Mouse (Mus musculus) liver, embryonic 14.5 days (tissue): ENCODE data around the gene Csrnp3.

Experiments used
- CTCF ChIP-seq: IDR thresholded peaks from 2 replicates; pipeline ENCODE4 v1.5.1; 2016; ENCODE audit warnings: antibody characterized with exemption, low read depth, control low read depth
- EP300 ChIP-seq: IDR thresholded peaks from 2 replicates; pipeline ENCODE4 v1.6.1; 2016; ENCODE audit warnings: antibody characterized with exemption, low read depth

GRCm38 (mm10) chr2:65987588-65987987 lies 142.0 kb downstream of the Csrnp3 start:
- TF ChIP-seq CTCF (no peak), EP300 (no peak)
